In genomic region chr8:64434648-64435047, GRCm38 (mm10) we compare ENCODE assay signal across 16 mouse cellular contexts.
"Had no signal": no experiment of that assay in that cellular context is flagged by ENCODE, and none has a peak within 500 bp of the region (broad histone marks: within the 10 kb centered on the region; RNA-seq: fewer than 3 reads in every experiment).

No protein-coding gene starts in this region.

- H3K27ac ChIP-seq: liver, embryonic 14.5 days; midbrain, embryonic 13.5 days; midbrain, embryonic 15.5 days; neural tube, embryonic 13.5 days; neural tube, embryonic 15.5 days; stomach, embryonic 15.5 days; stomach, postnatal 0 days had no signal

- H3K36me3 ChIP-seq: midbrain, embryonic 13.5 days; midbrain, embryonic 15.5 days; neural tube, embryonic 13.5 days; neural tube, embryonic 15.5 days; stomach, embryonic 15.5 days had no signal

- DNase-seq: lung, adult 18-20 months; lung, embryonic 14.5 days; lung, postnatal 10 days; lung, postnatal 4 days; right cerebral cortex, postnatal 14 days; thymus, adult 2 months; thymus, postnatal 25 days; thymus, postnatal 4 days had no signal

- H3K9me3 ChIP-seq: midbrain, embryonic 13.5 days; midbrain, embryonic 15.5 days; neural tube, embryonic 13.5 days; neural tube, embryonic 15.5 days; stomach, embryonic 15.5 days had no signal

- H3K9ac ChIP-seq: liver, embryonic 14.5 days; lung, embryonic 14.5 days; midbrain, embryonic 13.5 days; midbrain, embryonic 15.5 days; neural tube, embryonic 13.5 days; neural tube, embryonic 15.5 days; stomach, embryonic 15.5 days had no signal

- H3K4me3 ChIP-seq: midbrain, embryonic 13.5 days; midbrain, embryonic 15.5 days; neural tube, embryonic 13.5 days; neural tube, embryonic 15.5 days; stomach, embryonic 15.5 days had no signal

- H3K27me3 ChIP-seq: midbrain, embryonic 13.5 days; midbrain, embryonic 15.5 days; neural tube, embryonic 13.5 days; neural tube, embryonic 15.5 days; stomach, embryonic 15.5 days had no signal

- H3K4me2 ChIP-seq: lung, embryonic 14.5 days; midbrain, embryonic 11.5 days; midbrain, embryonic 13.5 days; midbrain, embryonic 15.5 days; neural tube, embryonic 13.5 days; neural tube, embryonic 15.5 days; stomach, embryonic 15.5 days had no signal

- H3K4me1 ChIP-seq: midbrain, embryonic 13.5 days; midbrain, embryonic 15.5 days; neural tube, embryonic 15.5 days; stomach, embryonic 15.5 days had no signal

- ATAC-seq: midbrain, embryonic 13.5 days; midbrain, embryonic 15.5 days had no signal
